Comparison of ENCODE assay signal across 8 mouse cellular contexts in the genomic region with DNA sequence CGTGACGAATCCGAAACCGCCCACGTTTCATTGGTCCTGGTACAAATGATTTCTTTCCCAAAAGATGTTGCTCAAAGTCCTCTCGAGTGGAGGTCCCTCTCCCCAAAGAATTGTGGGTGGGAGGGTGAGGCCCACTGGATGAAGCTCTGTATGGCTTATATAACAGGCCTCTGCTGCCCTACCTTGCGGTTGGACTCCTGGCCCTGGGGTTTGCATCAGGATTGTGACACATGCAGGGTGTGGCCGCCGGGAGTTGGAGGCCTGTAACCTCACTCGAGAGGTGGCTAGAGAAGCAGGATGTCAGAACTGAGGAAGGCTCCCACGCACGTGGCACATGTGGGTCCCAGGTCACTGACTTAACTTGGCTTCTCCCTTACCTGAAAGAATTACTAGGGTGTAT. TPM values are rescaled to one million over a fixed set of nuclear protein-coding genes. Genes with fewer than 3 reads are reported as not detected.
A peak's percentile ranks its signal among the peaks of the same experiment; 100 is the strongest.
DNase-seq lines count a peak whose midpoint lies in the region; ATAC-seq and TF ChIP-seq lines count a peak whose summit lies in the region.

No protein-coding gene starts in this region.

- intact Hi-C loops in gastrocnemius, postnatal 14 days (cut with DNase I; ENCODE audit: low total_unique reads), result no loop called here

- DNase-seq in 416B (ENCODE audit: low read depth), result peak; percentile 72
- DNase-seq in ES-E14 (ENCODE audit: low read depth, low spot score), result no peak
- DNase-seq in cerebellum, adult 9-10 months, result peak; percentile 50
- peak; percentile 39 for DNase-seq in gastrocnemius, postnatal 14 days
- DNase-seq in kidney, adult 8-10 months, result peak; percentile 45 to 54
- DNase-seq in right cerebral cortex, postnatal 4 days, result no peak

- H3K36me3 ChIP-seq in ES-E14 (ENCODE audit: control insufficient read depth, insufficient read depth, low read length, poor library complexity, severe bottlenecking), result peaks cover 7% of the 10 kb centered on the region
- no peaks in the 10 kb centered on the region for H3K36me3 ChIP-seq in lung, embryonic 15.5 days

- TF ChIP-seq POLR2A in olfactory bulb, adult 2 months (IDR thresholded peaks at IDR 0.05; ENCODE audit: insufficient read depth, low read depth, low read length), result no peak

- no peaks in the 10 kb centered on the region for H3K27me3 ChIP-seq in lung, embryonic 15.5 days

- peak overlapping the region; percentile 86 to 96 for H3K4me3 ChIP-seq in ES-E14 (ENCODE audit: insufficient read depth in 1 of 2, low read depth in 1 of 2, low read length in 2 of 2, poor library complexity in 1 of 2, severe bottlenecking in 1 of 2)
- peak overlapping the region; percentile 55 for H3K4me3 ChIP-seq in lung, embryonic 15.5 days
- peak overlapping the region; percentile 71 for H3K4me3 ChIP-seq in olfactory bulb, adult 2 months (ENCODE audit: insufficient read depth, low read depth, low read length)

- WGBS in lung, embryonic 15.5 days, result 12% methylated on average over 12 of the region's 12 CpGs
- 20% methylated on average over 12 of the region's 12 CpGs for WGBS in olfactory bulb, adult 2 months

- H3K27ac ChIP-seq in ES-E14 (ENCODE audit: insufficient read depth, low read depth, low read length, poor library complexity, severe bottlenecking), result no peak overlapping the region; the same call in 1 of the 2 replicates
- H3K27ac ChIP-seq in lung, embryonic 15.5 days, result peak overlapping the region; percentile 71
- peak overlapping the region; percentile 54 for H3K27ac ChIP-seq in olfactory bulb, adult 2 months (ENCODE audit: insufficient read depth, low read depth, low read length)

- in situ Hi-C loops in ES-E14 (cut with MboI; ENCODE audit: low sequenced_read_pairs in 2 of 2, unreplicated experiment in 2 of 2), result no loop called here

- H3K9me3 ChIP-seq in ES-E14 (ENCODE audit: control insufficient read depth, insufficient read depth, low read depth, low read length), result no peaks in the 10 kb centered on the region
- H3K9me3 ChIP-seq in lung, embryonic 15.5 days, result no peaks in the 10 kb centered on the region

- H3K9ac ChIP-seq in ES-E14 (ENCODE audit: insufficient read depth, low read depth, low read length, poor library complexity, severe bottlenecking), result peak overlapping the region; percentile 83
- peak overlapping the region; percentile 48 for H3K9ac ChIP-seq in lung, embryonic 15.5 days

- ATAC-seq in lung, embryonic 15.5 days (ENCODE audit: borderline replicate concordance, extremely low read depth, low FRiP score, low TSS enrichment), result no peak

- peaks cover 1 to 2% of the 10 kb centered on the region in 2 experiments; a peak in 1 of 4 replicates for H3K4me1 ChIP-seq in ES-E14 (ENCODE audit: control insufficient read depth in 2 of 2, insufficient read depth in 2 of 2, low read length in 2 of 2, poor library complexity in 1 of 2)
- H3K4me1 ChIP-seq in lung, embryonic 15.5 days, result 0 out of 2 replicates have a peak, but pooled peaks cover 15% of the 10 kb centered on the region
- no peaks in the 10 kb centered on the region for H3K4me1 ChIP-seq in olfactory bulb, adult 2 months (ENCODE audit: control insufficient read depth, insufficient read depth, low read length)

- H3K4me2 ChIP-seq in lung, embryonic 15.5 days, result peak overlapping the region; percentile 58

- no peak for TF ChIP-seq CTCF in olfactory bulb, adult 2 months (IDR thresholded peaks at IDR 0.05; ENCODE audit: insufficient read depth, low read depth, low read length)

TF ChIP-seq in ES-E14, 5 proteins besides CTCF, POLR2A, EP300 and RAD21:
- TF ChIP-seq ZNF384 (IDR thresholded peaks at IDR 0.05; ENCODE audit: low read depth, low read length), result no peak
- TF ChIP-seq MAFK (IDR thresholded peaks at IDR 0.05; ENCODE audit: insufficient read depth, low read depth, low read length), result no peak
- no peak for TF ChIP-seq CHD2 (IDR thresholded peaks at IDR 0.05; ENCODE audit: low read depth, low read length)
- no peak for TF ChIP-seq ZC3H11A (IDR thresholded peaks at IDR 0.05; ENCODE audit: borderline replicate concordance, low read depth, low read length)

RNA-seq across cellular contexts. Expression of a gene that starts 0.8 kb away (rescaled TPM):
- total RNA-seq in ES-E14 (2012; rRNA removed), result 521 and 542 TPM in 2 replicates
- 1,000 to 10,000 TPM; 1,326 to 1,532 TPM for total RNA-seq in gastrocnemius, postnatal 14 days (2021)
- 298 and 301 TPM in 2 replicates for polyA plus RNA-seq in lung, embryonic 15.5 days (2015; fragmentation: Nextera tagmentation; extraction: Ambion mirVana)
- polyA plus RNA-seq in olfactory bulb, adult 2 months (2012; ENCODE audit: insufficient read depth, insufficient read length, low replicate concordance, missing spikeins), result 254 TPM in 1 of 2 replicates, not detected in the other

RNA-seq across cellular contexts. Expression of a gene that starts 33.2 kb away (rescaled TPM):
- 2.1 and 2.7 TPM in 2 replicates for total RNA-seq in ES-E14 (2012; rRNA removed)
- total RNA-seq in gastrocnemius, postnatal 14 days (2021), result 1 to 10 TPM; 5.6 to 6.9 TPM
- polyA plus RNA-seq in lung, embryonic 15.5 days (2015; fragmentation: Nextera tagmentation; extraction: Ambion mirVana), result 11.4 and 12.6 TPM in 2 replicates
- not detected in 2 replicates for polyA plus RNA-seq in olfactory bulb, adult 2 months (2012; ENCODE audit: insufficient read depth, insufficient read length, low replicate concordance, missing spikeins)

RNA-seq across cellular contexts. Expression of a gene that starts 44.7 kb away (rescaled TPM):
- not detected in 2 replicates for total RNA-seq in ES-E14 (2012; rRNA removed)
- under 1 TPM; 0.62 to 0.78 TPM for total RNA-seq in gastrocnemius, postnatal 14 days (2021)
- polyA plus RNA-seq in lung, embryonic 15.5 days (2015; fragmentation: Nextera tagmentation; extraction: Ambion mirVana), result 0.72 and 1.0 TPM in 2 replicates
- not detected in 2 replicates for polyA plus RNA-seq in olfactory bulb, adult 2 months (2012; ENCODE audit: insufficient read depth, insufficient read length, low replicate concordance, missing spikeins)

Comparison
In these comparisons a context has a peak if more than half of its experiments do, and no peak if none do; other contexts are left out.
1. DNase-seq: peak in 416B (single experiment), cerebellum, adult 9-10 months (single experiment), gastrocnemius, postnatal 14 days (single experiment) and kidney, adult 8-10 months (2 of 2); none in ES-E14 (single experiment) and right cerebral cortex, postnatal 4 days (single experiment).
2. Peak in every context shown above with its lines, with median percentiles within 50 percentile points of each other: H3K4me3 ChIP-seq.